ENCODE assay signal across 8 mouse cellular contexts in genomic region chr16:66190801-66191200, GRCm38 (mm10).
DNase-seq lines count a peak whose midpoint lies in the region; ATAC-seq and TF ChIP-seq lines count a peak whose summit lies in the region.

No protein-coding gene starts in this region.

- no peak overlapping the region for H3K4me3 ChIP-seq in hindbrain, postnatal 0 days (ENCODE audit: low read length)
- H3K4me3 ChIP-seq in hindbrain, embryonic 16.5 days (ENCODE audit: low read length), result no peak overlapping the region
- no peak overlapping the region for H3K4me3 ChIP-seq in ES-E14 (ENCODE audit: insufficient read depth in 1 of 2, low read depth in 1 of 2, low read length in 2 of 2, poor library complexity in 1 of 2, severe bottlenecking in 1 of 2)

- peak; percentile 80 for DNase-seq in hindbrain, postnatal 0 days (ENCODE audit: low spot score)
- peak; percentile 72 for DNase-seq in 3T3-L1 (ENCODE audit: low read depth, low spot score)
- DNase-seq in ES-E14 (ENCODE audit: low read depth, low spot score), result peak; percentile 12
- DNase-seq in embryo, embryonic 9.5 days (ENCODE audit: extremely low spot score), result peak; percentile 11
- peak; percentile 19 for DNase-seq in retina, postnatal 7 days (ENCODE audit: low read depth, low spot score)
- no peak for DNase-seq in thymus, postnatal 36 days
- no peak for DNase-seq in thymus, postnatal 14 days

- H3K4me1 ChIP-seq in hindbrain, postnatal 0 days (ENCODE audit: insufficient read depth, low read length), result no peaks in the 10 kb centered on the region
- no peaks in the 10 kb centered on the region for H3K4me1 ChIP-seq in hindbrain, embryonic 16.5 days (ENCODE audit: control insufficient read depth, insufficient read depth, low read depth, low read length)
- H3K4me1 ChIP-seq in ES-E14 (ENCODE audit: control insufficient read depth in 2 of 2, insufficient read depth in 2 of 2, low read length in 2 of 2, poor library complexity in 1 of 2), result no peaks in the 10 kb centered on the region

- 34% methylated on average over 2 of the region's 2 CpGs for WGBS in hindbrain, postnatal 0 days
- WGBS in hindbrain, embryonic 16.5 days, result 27% methylated on average over 2 of the region's 2 CpGs

- no peak overlapping the region for H3K4me2 ChIP-seq in hindbrain, postnatal 0 days (ENCODE audit: low read depth, low read length)
- no peak overlapping the region for H3K4me2 ChIP-seq in hindbrain, embryonic 16.5 days (ENCODE audit: low read length)

- in situ Hi-C loops in ES-E14 (cut with MboI; ENCODE audit: low sequenced_read_pairs in 2 of 2, unreplicated experiment in 2 of 2), result no loop called here

- H3K27ac ChIP-seq in hindbrain, postnatal 0 days, result no peak overlapping the region
- H3K27ac ChIP-seq in hindbrain, embryonic 16.5 days (ENCODE audit: low read depth, low read length), result no peak overlapping the region
- H3K27ac ChIP-seq in ES-E14 (ENCODE audit: insufficient read depth, low read depth, low read length, poor library complexity, severe bottlenecking), result no peak overlapping the region

- no peaks in the 10 kb centered on the region for H3K9me3 ChIP-seq in hindbrain, postnatal 0 days (ENCODE audit: low read length)
- H3K9me3 ChIP-seq in hindbrain, embryonic 16.5 days (ENCODE audit: control insufficient read depth, low read length), result no peaks in the 10 kb centered on the region
- H3K9me3 ChIP-seq in ES-E14 (ENCODE audit: control insufficient read depth, insufficient read depth, low read depth, low read length), result no peaks in the 10 kb centered on the region

- no peak for ATAC-seq in hindbrain, postnatal 0 days
- ATAC-seq in hindbrain, embryonic 16.5 days, result no peak

- H3K27me3 ChIP-seq in hindbrain, postnatal 0 days (ENCODE audit: insufficient read depth, low read length), result no peaks in the 10 kb centered on the region
- H3K27me3 ChIP-seq in hindbrain, embryonic 16.5 days (replicated peaks; ENCODE audit: control insufficient read depth, insufficient read depth, low read length), result no peaks in the 10 kb centered on the region

- peak; percentile 78 for TF ChIP-seq CTCF in hindbrain, postnatal 0 days (IDR thresholded peaks at IDR 0.05; ENCODE audit: low read depth)

- no peak overlapping the region for H3K9ac ChIP-seq in hindbrain, postnatal 0 days (replicated peaks; ENCODE audit: low read length)
- H3K9ac ChIP-seq in hindbrain, embryonic 16.5 days (ENCODE audit: low read depth, low read length), result no peak overlapping the region
- H3K9ac ChIP-seq in ES-E14 (ENCODE audit: insufficient read depth, low read depth, low read length, poor library complexity, severe bottlenecking), result no peak overlapping the region

- H3K36me3 ChIP-seq in hindbrain, postnatal 0 days (ENCODE audit: insufficient read depth, low read length), result no peaks in the 10 kb centered on the region
- no peaks in the 10 kb centered on the region for H3K36me3 ChIP-seq in hindbrain, embryonic 16.5 days (ENCODE audit: control insufficient read depth, insufficient read depth, low read length)
- no peaks in the 10 kb centered on the region for H3K36me3 ChIP-seq in ES-E14 (ENCODE audit: control insufficient read depth, insufficient read depth, low read length, poor library complexity, severe bottlenecking)

TF ChIP-seq in ES-E14, 5 proteins besides CTCF, POLR2A, EP300 and RAD21:
- TF ChIP-seq CHD2 (IDR thresholded peaks at IDR 0.05; ENCODE audit: low read depth, low read length) (no peak), HCFC1 (IDR thresholded peaks at IDR 0.05; ENCODE audit: borderline replicate concordance, insufficient read depth, low read length) (no peak), ZNF384 (IDR thresholded peaks at IDR 0.05; ENCODE audit: low read depth, low read length) (no peak), ZC3H11A (IDR thresholded peaks at IDR 0.05; ENCODE audit: borderline replicate concordance, low read depth, low read length) (no peak), MAFK (IDR thresholded peaks at IDR 0.05; ENCODE audit: insufficient read depth, low read depth, low read length) (no peak)

Comparison
In these comparisons a context has a peak if more than half of its experiments do, and no peak if none do; other contexts are left out.
1. DNase-seq: peak in hindbrain, postnatal 0 days (single experiment), 3T3-L1 (single experiment), ES-E14 (single experiment), embryo, embryonic 9.5 days (single experiment) and retina, postnatal 7 days (single experiment); none in thymus, postnatal 36 days (0 of 2) and thymus, postnatal 14 days (single experiment).